Mouse (Mus musculus) lung, adult 2 months (tissue): ENCODE results near the gene Aak1.

Experiments
- CTCF ChIP-seq: fragments of 200-500 bp; IDR thresholded peaks from 2 replicates; pipeline ENCODE4 v1.5.1; 2011; ENCODE audit warnings: mild to moderate bottlenecking, low read length, control low read depth; ENCODE audit not compliant: insufficient read depth
- POLR2A ChIP-seq: fragments of 200-500 bp; IDR thresholded peaks from 2 replicates; pipeline ENCODE4 v1.6.1; 2011; ENCODE audit warnings: low read depth, mild to moderate bottlenecking, control low read depth, low read length, borderline replicate concordance; ENCODE audit errors: extremely low read depth

- TF ChIP-seq CTCF = no peak
- TF ChIP-seq POLR2A = no peak
These were observed 21.0 kb downstream of the Aak1 start for GRCm38 (mm10) chr6:86870335-86870734.
